Mouse (Mus musculus): ENCODE measurements at regions not wholly inside any gene's neighbourhood (a gene's known extent, or its start where the extent isn't known, plus 50 kb on each side); places are given as distances from the start of the nearest gene placed in this dataset.
"Not testable (repeated sequence)": the region's sequence is repeated elsewhere in the genome, so short reads cannot be mapped to it uniquely, and the experiment has no call there.

- not testable (repeated sequence) for TF ChIP-seq CTCF (IDR thresholded peaks at IDR 0.05; ENCODE audit: low read depth, low read length); POLR2A (IDR thresholded peaks at IDR 0.05; ENCODE audit: borderline replicate concordance, low read depth, low read length)
Measured at GRCm38 (mm10) chr2:128296423-128296822, 170.6 kb downstream of the Bcl2l11 start.

Data from bone marrow macrophage, adult 2 months (primary cell).